Mouse (Mus musculus): ENCODE measurements at regions not wholly inside any gene's neighbourhood (a gene's known extent, or its start where the extent isn't known, plus 50 kb on each side); places are given as distances from the start of the nearest gene placed in this dataset.

DNA sequence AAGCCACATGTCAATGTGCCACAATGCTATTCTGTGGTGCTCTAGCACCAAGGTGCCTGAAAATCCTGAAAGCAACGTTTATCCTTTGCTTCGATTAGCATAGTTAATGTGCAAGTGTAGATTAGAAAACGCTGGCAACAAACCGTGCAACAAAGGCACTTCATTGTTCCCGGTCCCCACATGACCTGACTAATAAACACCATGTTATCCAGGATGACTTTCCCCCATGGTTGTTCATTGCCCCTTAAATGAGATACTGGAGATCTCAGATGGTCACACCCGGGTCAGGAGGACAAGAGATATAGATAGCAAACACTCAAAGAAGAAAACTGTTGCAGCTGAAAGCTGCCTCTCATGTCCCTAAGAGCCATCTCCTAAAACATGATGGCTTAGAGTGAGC is 180.3 kb downstream of the Btg1 start:
- TF ChIP-seq CTCF (conservative IDR thresholded peaks at IDR 0.05; ENCODE audit: insufficient read depth, insufficient read length, low read depth, low read length) (no peak), POLR2A (IDR thresholded peaks at IDR 0.05; ENCODE audit: low read depth, low read length) (no peak)

Measured in kidney, adult 2 months (tissue).